Mouse (Mus musculus) MEL (cell line): ENCODE measurements at regions not wholly inside any gene's neighbourhood (a gene's known extent, or its start where the extent isn't known, plus 50 kb on each side); places are given as distances from the start of the nearest gene placed in this dataset.

Experiments
- DNase-seq: peaks from one replicate; pipeline ENCODE4 v3.0.0; 2011; ENCODE audit warnings: low read depth, low spot score
- H3K27ac ChIP-seq: 2 replicates; pipeline ENCODE4 v1.5.1; 2012; ENCODE audit warnings: low read depth, mild to moderate bottlenecking, control low read depth, low read length, moderate library complexity; ENCODE audit not compliant: control insufficient read depth
- H3K27me3 ChIP-seq, 2 experiments: fragments of 150-350 bp in 1 of 2; sonication (generic) in 1 of 2; 2 replicates each; pipeline ENCODE4 v1.6.1; 2012; ENCODE audit warnings: low read length in 2 of 2, mild to moderate bottlenecking in 2 of 2, improper control_type of control experiment in 1 of 2, moderate library complexity in 1 of 2; ENCODE audit not compliant: insufficient read depth in 2 of 2, control insufficient read depth in 1 of 2
- H3K36me3 ChIP-seq, 2 experiments: 2 replicates each; pipeline ENCODE4 v1.6.1; 2012 to 2014; ENCODE audit warnings: low read length in 2 of 2, improper control_type of control experiment in 1 of 2, inconsistent platforms in 1 of 2, mild to moderate bottlenecking in 1 of 2; ENCODE audit not compliant: insufficient read depth in 2 of 2, control insufficient read depth in 1 of 2
- H3K4me1 ChIP-seq, 2 experiments: fragments of 150-350 bp in 1 of 2; sonication (generic) in 1 of 2; 2 replicates each; pipeline ENCODE4 v1.6.1; 2012; ENCODE audit warnings: low read length in 2 of 2, improper control_type of control experiment in 1 of 2, mild to moderate bottlenecking in 1 of 2; ENCODE audit not compliant: insufficient read depth in 2 of 2, control insufficient read depth in 1 of 2
- H3K4me3 ChIP-seq, 2 experiments: fragments of 150-350 bp in 1 of 2; sonication (generic) in 1 of 2; 2 replicates each; pipeline ENCODE4 v1.5.1; 2012; ENCODE audit warnings: low read depth in 2 of 2, low read length in 2 of 2, mild to moderate bottlenecking in 2 of 2, moderate library complexity in 2 of 2, control low read depth in 1 of 2, improper control_type of control experiment in 1 of 2; ENCODE audit not compliant: control insufficient read depth in 1 of 2, insufficient read depth in 1 of 2
- H3K79me2 ChIP-seq: 2 replicates; pipeline ENCODE4 v1.6.1; 2012; ENCODE audit warnings: mild to moderate bottlenecking, low read length, moderate library complexity; ENCODE audit not compliant: control insufficient read depth, poor library complexity, insufficient read depth
- H3K9ac ChIP-seq: 2 replicates; pipeline ENCODE4 v1.6.1; 2012; ENCODE audit warnings: low read depth, mild to moderate bottlenecking, control low read depth, low read length, moderate library complexity; ENCODE audit not compliant: control insufficient read depth, poor library complexity, severe bottlenecking
- H3K9me3 ChIP-seq: fragments of 150-350 bp; sonication (generic); replicated peaks from 2 replicates; pipeline ENCODE4 v1.6.1; 2012; ENCODE audit warnings: mild to moderate bottlenecking, low read length, improper control_type of control experiment, moderate library complexity; ENCODE audit not compliant: insufficient read depth
- CHD1 ChIP-seq: IDR thresholded peaks from 2 replicates; pipeline ENCODE4 v1.6.1; 2012; ENCODE audit warnings: low read depth, mild to moderate bottlenecking, inconsistent platforms, low read length, improper control_type of control experiment
- CTCF ChIP-seq, 3 experiments: IDR thresholded peaks in 2 of 3; conservative IDR thresholded peaks in 1 of 3; 2 replicates each; pipeline ENCODE4 v1.5.1; 2011 to 2012; ENCODE audit warnings: low read length in 3 of 3, low read depth in 2 of 3, mild to moderate bottlenecking in 2 of 3, improper control_type of control experiment in 1 of 3, inconsistent platforms in 1 of 3, mixed read lengths in 1 of 3, moderate library complexity in 1 of 3; ENCODE audit not compliant: control insufficient read depth in 1 of 3, insufficient read depth in 1 of 3, poor library complexity in 1 of 3, severe bottlenecking in 1 of 3
- E2F4 ChIP-seq: IDR thresholded peaks from 2 replicates; pipeline ENCODE4 v1.6.1; 2011; ENCODE audit warnings: low read depth, low read length, improper control_type of control experiment, borderline replicate concordance
- ELF1 ChIP-seq: IDR thresholded peaks from 2 replicates; pipeline ENCODE4 v1.6.1; 2014; ENCODE audit warnings: low read depth, mild to moderate bottlenecking, inconsistent platforms, low read length, improper control_type of control experiment, moderate library complexity
- EP300 ChIP-seq, 2 experiments: IDR thresholded peaks; 2 replicates each; pipeline ENCODE4 v1.6.1; 2011; ENCODE audit warnings: improper control_type of control experiment in 2 of 2, low read length in 2 of 2, low read depth in 1 of 2, mild to moderate bottlenecking in 1 of 2
- GATA1 ChIP-seq: IDR thresholded peaks from 2 replicates; pipeline ENCODE4 v1.6.1; 2011; ENCODE audit warnings: low read depth, low read length, improper control_type of control experiment
- KAT2A ChIP-seq: conservative IDR thresholded peaks from 2 replicates; pipeline ENCODE4 v1.6.1; 2012; ENCODE audit warnings: low read depth, low read length, improper control_type of control experiment, inconsistent platforms
- MXI1 ChIP-seq: IDR thresholded peaks from 2 replicates; pipeline ENCODE4 v1.6.1; 2011; ENCODE audit warnings: mild to moderate bottlenecking, low read depth, low read length, improper control_type of control experiment
- MYC ChIP-seq: IDR thresholded peaks from 2 replicates; pipeline ENCODE4 v1.6.1; 2011; ENCODE audit warnings: low read depth, mild to moderate bottlenecking, low read length, improper control_type of control experiment, moderate library complexity
- NRF1 ChIP-seq: IDR thresholded peaks from 2 replicates; pipeline ENCODE4 v1.6.1; 2014; ENCODE audit warnings: low read depth, mild to moderate bottlenecking, inconsistent platforms, low read length, improper control_type of control experiment, moderate library complexity; ENCODE audit not compliant: poor library complexity, insufficient read depth, severe bottlenecking
- POLR2A ChIP-seq, 2 experiments: IDR thresholded peaks; 2 replicates each; pipeline ENCODE4 v1.6.1; 2011 to 2012; ENCODE audit warnings: low read length in 2 of 2, mild to moderate bottlenecking in 2 of 2, control low read depth in 1 of 2, improper control_type of control experiment in 1 of 2, low read depth in 1 of 2, moderate library complexity in 1 of 2; ENCODE audit not compliant: control insufficient read depth in 1 of 2, insufficient read depth in 1 of 2, poor library complexity in 1 of 2
- RCOR1 ChIP-seq: IDR thresholded peaks from 2 replicates; pipeline ENCODE4 v1.6.1; 2012; ENCODE audit warnings: low read depth, mild to moderate bottlenecking, inconsistent platforms, low read length, improper control_type of control experiment
- SIN3A ChIP-seq: IDR thresholded peaks from 2 replicates; pipeline ENCODE4 v1.6.1; 2012; ENCODE audit warnings: low read length, improper control_type of control experiment, inconsistent platforms
- SMC3 ChIP-seq: IDR thresholded peaks from 2 replicates; pipeline ENCODE4 v1.6.1; 2011; ENCODE audit warnings: low read depth, low read length, improper control_type of control experiment
- TAL1 ChIP-seq: IDR thresholded peaks from 2 replicates; pipeline ENCODE4 v1.6.1; 2012; ENCODE audit warnings: mild to moderate bottlenecking, inconsistent platforms, low read length, moderate library complexity, mixed read lengths
- UBTF ChIP-seq: IDR thresholded peaks from 2 replicates; pipeline ENCODE4 v1.6.1; 2012; ENCODE audit warnings: low read depth, mild to moderate bottlenecking, inconsistent platforms, low read length, improper control_type of control experiment, moderate library complexity, borderline replicate concordance; ENCODE audit not compliant: insufficient read depth
- USF2 ChIP-seq, 2 experiments: IDR thresholded peaks; 2 replicates each; pipeline ENCODE4 v1.6.1; 2011 to 2012; ENCODE audit warnings: improper control_type of control experiment in 2 of 2, low read length in 2 of 2, borderline replicate concordance in 1 of 2, inconsistent platforms in 1 of 2, low read depth in 1 of 2, mild to moderate bottlenecking in 1 of 2; ENCODE audit not compliant: insufficient read depth in 1 of 2
- ZNF384 ChIP-seq: IDR thresholded peaks from 2 replicates; pipeline ENCODE4 v1.6.1; 2012; ENCODE audit warnings: low read depth, mild to moderate bottlenecking, inconsistent platforms, low read length, improper control_type of control experiment

- Histone ChIP-seq H3K79me2 (no peaks in the 10 kb centered on the region), H3K9ac (no peak overlapping the region), H3K27ac (no peak overlapping the region), H3K27me3 (no peaks in the 10 kb centered on the region), H3K4me3 (no peak overlapping the region), H3K9me3 (no peaks in the 10 kb centered on the region), H3K4me1 (no peaks in the 10 kb centered on the region), H3K36me3 (no peaks in the 10 kb centered on the region)
- TF ChIP-seq SIN3A (no peak), UBTF (no peak), ZNF384 (no peak), NRF1 (no peak), USF2 (IDR thresholded peaks at IDR 0.05; ENCODE audit: borderline replicate concordance in 1 of 2, insufficient read depth in 1 of 2, low read depth in 1 of 2, low read length in 2 of 2) (no peak), CTCF (IDR thresholded peaks at IDR 0.05 in 2 of 3, conservative IDR thresholded peaks at IDR 0.05 in 1 of 3; ENCODE audit: control insufficient read depth in 1 of 3, insufficient read depth in 1 of 3, low read depth in 2 of 3, low read length in 3 of 3, poor library complexity in 1 of 3, severe bottlenecking in 1 of 3) (no peak), MYC (no peak), CHD1 (no peak), RCOR1 (no peak), ELF1 (no peak), MXI1 (no peak), SMC3 (no peak), TAL1 (no peak), GATA1 (no peak), KAT2A (no peak), E2F4 (no peak), EP300 (IDR thresholded peaks at IDR 0.05; ENCODE audit: low read depth in 1 of 2, low read length in 2 of 2) (no peak)
- DNase-seq: no peak
These were observed 656.8 kb upstream of the Cdh5 start for GRCm38 (mm10) chr8:103444577-103444976.

DNA sequence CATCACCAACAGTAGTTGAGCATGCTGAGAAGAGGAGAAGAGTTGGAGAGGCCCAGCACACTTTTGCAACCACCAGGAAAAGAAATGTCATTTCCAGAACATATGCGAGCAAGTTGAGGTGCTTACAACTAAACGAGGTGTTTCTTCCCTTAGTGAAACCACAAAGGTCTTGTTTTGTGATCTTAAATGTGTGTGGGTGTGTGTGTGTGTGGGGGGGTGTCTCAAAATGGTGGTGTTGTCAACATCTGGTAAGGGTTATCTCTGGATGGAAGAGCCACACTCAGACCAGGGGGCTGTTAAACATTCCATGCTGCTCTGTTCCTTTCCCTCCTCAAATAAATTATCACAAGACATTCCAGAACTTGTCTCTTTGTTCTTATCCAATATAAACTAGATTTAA, 656.0 kb upstream of the Cdh5 start:
- H3K27ac ChIP-seq: no peak overlapping the region
- H3K9ac ChIP-seq: no peak overlapping the region
- TF ChIP-seq POLR2A (IDR thresholded peaks at IDR 0.05; ENCODE audit: control insufficient read depth in 1 of 2, insufficient read depth in 1 of 2, low read depth in 1 of 2, low read length in 2 of 2, poor library complexity in 1 of 2): no peak
- TF ChIP-seq ZNF384: no peak
- no peak for TF ChIP-seq E2F4
- TF ChIP-seq, all 39 proteins: peak for 0
- no peaks in the 10 kb centered on the region for H3K27me3 ChIP-seq
- no peak overlapping the region for H3K4me3 ChIP-seq
- DNase-seq: no peak
- no peaks in the 10 kb centered on the region for H3K79me2 ChIP-seq
- no peaks in the 10 kb centered on the region for H3K36me3 ChIP-seq
- H3K4me1 ChIP-seq: no peaks in the 10 kb centered on the region
- H3K9me3 ChIP-seq: no peaks in the 10 kb centered on the region
